Mouse (Mus musculus): ENCODE data around the gene Strip2.

- TF ChIP-seq CTCF (IDR thresholded peaks at IDR 0.05 in 2 of 3, conservative IDR thresholded peaks at IDR 0.05 in 1 of 3; ENCODE audit: control insufficient read depth in 1 of 3, insufficient read depth in 1 of 3, low read depth in 2 of 3, low read length in 3 of 3, poor library complexity in 1 of 3, severe bottlenecking in 1 of 3) (no peak), POLR2A (IDR thresholded peaks at IDR 0.05; ENCODE audit: control insufficient read depth in 1 of 2, insufficient read depth in 1 of 2, low read depth in 1 of 2, low read length in 2 of 2, poor library complexity in 1 of 2) (no peak), RCOR1 (IDR thresholded peaks at IDR 0.05; ENCODE audit: low read depth, low read length) (no peak), MAZ (IDR thresholded peaks at IDR 0.05; ENCODE audit: low read depth, low read length) (no peak), MXI1 (IDR thresholded peaks at IDR 0.05; ENCODE audit: low read depth, low read length) (no peak)
Observed at GRCm38 (mm10) chr6:30009204-30009603, 92.4 kb downstream of the Strip2 start.
